Mouse (Mus musculus) heart, postnatal 0 days (tissue): ENCODE measurements around the gene Nt5dc3. TPM values are rescaled to one million over a fixed set of nuclear protein-coding genes. Genes with fewer than 3 reads are reported as not detected.

ENCODE experiments used
- ATAC-seq: fragments of 200-750 bp; cut with Nextera tagmentation; 2 replicates; pipeline ENCODE4 v1.8.0; 2017; ENCODE audit warnings: low read depth, moderate number of reproducible peaks, moderate library complexity; ENCODE audit not compliant: insufficient read depth
- DNase-seq: peaks from one replicate; pipeline ENCODE4 v3.0.0-alpha.2; 2016; ENCODE audit warnings: low spot score
- H3K27ac ChIP-seq: fragments of 300-500 bp; sonication (generic); 2 replicates; pipeline ENCODE4 v1.5.1; 2014; ENCODE audit warnings: low read depth, mild to moderate bottlenecking
- H3K27me3 ChIP-seq: fragments of 300-500 bp; sonication (generic); 2 replicates; pipeline ENCODE4 v1.6.1; 2014; ENCODE audit warnings: low read length, mixed read lengths; ENCODE audit not compliant: control insufficient read depth, insufficient read depth
- H3K36me3 ChIP-seq: fragments of 300-500 bp; sonication (generic); replicated peaks from 2 replicates; pipeline ENCODE4 v1.6.1; 2014; ENCODE audit warnings: low read length, mixed read lengths; ENCODE audit not compliant: control insufficient read depth, insufficient read depth
- H3K4me1 ChIP-seq: fragments of 300-500 bp; sonication (generic); 2 replicates; pipeline ENCODE4 v1.6.1; 2014; ENCODE audit warnings: antibody characterized with exemption; ENCODE audit not compliant: control insufficient read depth, insufficient read depth
- H3K4me2 ChIP-seq: fragments of 300-500 bp; sonication (generic); 2 replicates; pipeline ENCODE4 v1.6.1; 2014; ENCODE audit warnings: low read depth, mild to moderate bottlenecking, low read length, moderate library complexity
- H3K4me3 ChIP-seq: fragments of 300-500 bp; sonication (generic); 2 replicates; pipeline ENCODE4 v1.5.1; 2014; ENCODE audit warnings: low read depth, low read length
- H3K9ac ChIP-seq: fragments of 300-500 bp; sonication (generic); replicated peaks from 2 replicates; pipeline ENCODE4 v1.6.1; 2014; ENCODE audit warnings: low read depth, low read length, mixed read lengths
- H3K9me3 ChIP-seq: fragments of 300-500 bp; sonication (generic); replicated peaks from 2 replicates; pipeline ENCODE4 v1.6.1; 2016; ENCODE audit warnings: low read length; ENCODE audit not compliant: control insufficient read depth
- CTCF ChIP-seq: IDR thresholded peaks from 2 replicates; pipeline ENCODE4 v1.5.1; 2016; ENCODE audit warnings: antibody characterized with exemption, control low read depth, low read depth
- EP300 ChIP-seq: IDR thresholded peaks from 2 replicates; pipeline ENCODE4 v1.6.1; 2016; ENCODE audit warnings: antibody characterized with exemption, low read depth
- WGBS: fragments of 180-500 bp; shearing (Covaris S2); extraction: QIAGEN DNeasy Blood & Tissue Kit; methylation state at CpG from one replicate; pipeline ENCODE4 v1.1.7; 2014; 5-methylcytosine and 5-hydroxymethylcytosine counted together
- polyA plus RNA-seq: library from polyadenylated mRNA; unstranded; fragments of >200 nt; fragmentation: Nextera tagmentation; extraction: Ambion mirVana; gene quantifications from 2 replicates; pipeline ENCODE4 v1.2.1, GENCODE M21; 2015
- total RNA-seq: library from RNA; depleted of rRNA; stranded (reverse); fragments of >200 nt; gene quantifications from 2 replicates; pipeline ENCODE4 v1.2.3, GENCODE M21; 2014; ENCODE audit warnings: low replicate concordance

Gene Nt5dc3
- total and polyA plus RNA-seq, 2 experiments from 2014 or later, result 4.2 to 22.4 TPM

- Histone ChIP-seq H3K9ac (no peak overlapping the region), H3K4me2 (no peak overlapping the region), H3K9me3 (no peaks in the 10 kb centered on the region), H3K4me3 (no peak overlapping the region), H3K36me3 (peaks cover 60% of the 10 kb centered on the region), H3K27ac (no peak overlapping the region), H3K4me1 (peaks cover 6% of the 10 kb centered on the region), H3K27me3 (no peaks in the 10 kb centered on the region)
- TF ChIP-seq CTCF, result no peak
- no peak for TF ChIP-seq EP300
- DNase-seq (no peak), ATAC-seq (no peak)
- WGBS, result 86% methylated on average over 15 of the region's 15 CpGs
These were observed 49.7 kb downstream of the Nt5dc3 start for GRCm38 (mm10) chr10:86828221-86829135.

DNA sequence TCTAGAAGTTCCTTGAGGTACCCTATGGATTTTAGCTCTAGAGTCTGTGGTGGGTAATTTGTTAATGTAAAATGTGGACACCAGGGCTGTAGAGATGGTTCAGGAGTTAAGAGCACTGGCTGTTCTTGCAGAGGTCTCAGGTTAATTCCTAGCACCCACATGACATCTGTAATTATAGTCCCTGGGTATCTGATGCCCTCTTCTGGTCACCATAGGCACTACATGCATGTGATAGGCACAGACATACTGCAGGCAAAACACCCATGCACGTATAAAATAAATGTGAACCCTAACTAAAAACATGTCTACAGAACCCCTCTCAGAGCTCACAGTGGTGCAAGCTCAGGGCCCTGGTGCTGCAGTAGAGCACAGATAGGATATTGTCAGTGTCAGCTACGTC lies 50.7 kb downstream of the Nt5dc3 start:
- no peak overlapping the region for H3K4me3 ChIP-seq
- no peaks in the 10 kb centered on the region for H3K9me3 ChIP-seq
- TF ChIP-seq EP300 (no peak), CTCF (peak; percentile 31)
- peaks cover 57% of the 10 kb centered on the region for H3K36me3 ChIP-seq
- no peak overlapping the region for H3K4me2 ChIP-seq
- no peak overlapping the region for H3K9ac ChIP-seq
- ATAC-seq, result no peak
- no peak overlapping the region for H3K27ac ChIP-seq
- peaks cover 6% of the 10 kb centered on the region for H3K4me1 ChIP-seq
- DNase-seq, result no peak
- H3K27me3 ChIP-seq, result no peaks in the 10 kb centered on the region
- 82% methylated on average over 2 of the region's 2 CpGs for WGBS

DNA sequence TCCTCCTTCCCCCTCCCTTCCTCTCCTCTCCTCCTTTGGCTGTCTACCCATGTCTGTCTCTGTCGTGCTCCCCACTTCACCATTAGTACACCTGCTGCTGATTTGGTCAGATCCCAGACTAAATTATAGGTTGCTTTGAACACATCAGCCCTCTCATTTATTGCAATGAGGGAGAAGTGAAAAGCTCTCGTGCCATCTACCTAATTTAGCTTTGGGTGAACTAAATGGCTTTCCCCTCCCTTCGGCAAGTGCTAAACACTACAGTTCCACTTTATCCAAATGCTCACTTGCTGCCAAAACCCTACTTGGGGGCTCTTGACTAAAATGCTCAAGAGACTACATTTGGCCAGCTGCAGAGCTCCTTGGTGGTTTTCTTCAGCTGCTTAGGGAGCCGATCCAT lies 58.0 kb downstream of the Nt5dc3 start:
- no peak overlapping the region for H3K4me3 ChIP-seq
- H3K4me2 ChIP-seq, result no peak overlapping the region
- H3K9me3 ChIP-seq, result no peaks in the 10 kb centered on the region
- H3K4me1 ChIP-seq, result no peaks in the 10 kb centered on the region
- ATAC-seq, result no peak
- H3K9ac ChIP-seq, result no peak overlapping the region
- no peak for DNase-seq
- no peak overlapping the region for H3K27ac ChIP-seq
- H3K36me3 ChIP-seq, result peaks cover 63% of the 10 kb centered on the region
- TF ChIP-seq CTCF (no peak), EP300 (no peak)
- 77% methylated on average over 4 of the region's 4 CpGs for WGBS
- H3K27me3 ChIP-seq, result no peaks in the 10 kb centered on the region

DNA sequence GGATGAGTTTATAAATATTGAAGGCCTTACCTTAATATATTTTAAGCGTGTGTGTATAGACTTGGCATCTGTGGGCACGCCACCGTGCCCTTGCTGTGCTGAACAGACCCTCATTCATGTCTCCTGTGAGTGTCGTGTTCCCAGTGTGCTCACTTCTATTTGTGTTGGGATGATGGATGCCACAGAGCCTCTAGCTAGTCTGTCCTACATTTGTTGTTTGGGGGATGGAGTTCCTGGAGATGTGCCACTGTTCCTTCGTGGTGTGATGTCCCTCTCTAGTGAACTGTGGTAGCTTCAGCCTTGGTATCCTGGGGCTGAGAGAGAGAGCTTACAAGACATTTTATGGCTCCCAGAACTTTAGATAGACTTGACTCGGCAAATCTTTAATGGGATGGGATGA lies 60.0 kb downstream of the Nt5dc3 start:
- no peak overlapping the region for H3K9ac ChIP-seq
- no peak for TF ChIP-seq EP300
- TF ChIP-seq CTCF, result no peak

DNA sequence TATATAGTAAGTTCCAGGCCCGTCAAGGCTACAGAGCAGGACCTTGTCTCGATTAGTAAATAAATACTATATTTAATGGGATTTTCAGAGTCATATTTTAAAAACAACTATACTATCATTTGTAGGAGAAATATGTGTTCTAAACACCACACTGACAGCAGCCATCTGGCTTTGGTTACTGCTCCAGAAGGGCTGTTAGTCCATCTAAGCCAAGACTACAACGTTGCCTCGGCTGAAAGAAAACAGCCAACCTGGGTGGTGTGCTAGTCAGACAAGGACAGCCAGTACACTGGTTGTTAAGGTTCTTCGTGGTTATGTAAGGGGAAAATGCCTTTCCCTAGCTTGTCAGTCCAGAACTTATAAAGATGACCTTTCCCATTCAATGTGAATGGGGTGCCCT lies 63.9 kb downstream of the Nt5dc3 start:
- DNase-seq (no peak), ATAC-seq (no peak)
- no peak overlapping the region for H3K9ac ChIP-seq
- TF ChIP-seq EP300 (no peak), CTCF (no peak)
- H3K4me3 ChIP-seq, result no peak overlapping the region
- H3K27ac ChIP-seq, result no peak overlapping the region
- H3K36me3 ChIP-seq, result peaks cover 16% of the 10 kb centered on the region; the same call in 1 of the 2 replicates
- no peaks in the 10 kb centered on the region for H3K27me3 ChIP-seq
- no peaks in the 10 kb centered on the region for H3K4me1 ChIP-seq
- H3K4me2 ChIP-seq, result no peak overlapping the region
- WGBS, result 86% methylated on average over 5 of the region's 5 CpGs
- no peaks in the 10 kb centered on the region for H3K9me3 ChIP-seq

More for the DNA sequence above, 60.0 kb downstream of the Nt5dc3 start:
- Histone ChIP-seq H3K4me3 (no peak overlapping the region), H3K4me1 (no peaks in the 10 kb centered on the region), H3K9me3 (no peaks in the 10 kb centered on the region), H3K36me3 (peaks cover 45% of the 10 kb centered on the region), H3K27ac (no peak overlapping the region), H3K4me2 (no peak overlapping the region), H3K27me3 (no peaks in the 10 kb centered on the region)
- DNase-seq (no peak), ATAC-seq (peak; percentile 43; the same call in 1 of the 2 replicates)
- WGBS, result 82% methylated on average over 6 of the region's 6 CpGs
